Mouse (Mus musculus) cerebellum, adult 2 months (tissue): Measurements from ENCODE around the gene Coro7.

Source experiments
- CTCF ChIP-seq: fragments of 200-500 bp; IDR thresholded peaks from 2 replicates; pipeline ENCODE4 v1.5.1; 2011; ENCODE audit warnings: low read depth, mild to moderate bottlenecking, control low read depth, low read length, moderate library complexity, borderline replicate concordance; ENCODE audit not compliant: insufficient read depth
- POLR2A ChIP-seq: fragments of 200-500 bp; IDR thresholded peaks from 2 replicates; pipeline ENCODE4 v1.6.1; 2011; ENCODE audit warnings: low read length, control low read depth, borderline replicate concordance; ENCODE audit not compliant: insufficient read depth

GRCm38 (mm10) chr16:4684457-4684791 is 4.8 kb upstream of the Coro7 start:
- TF ChIP-seq POLR2A (no peak), CTCF (no peak)
